Mouse (Mus musculus): ENCODE data around the gene Lrrc36. TPM values are rescaled to one million over a fixed set of nuclear protein-coding genes. Genes with fewer than 3 reads are reported as not detected.

Gene Lrrc36
- polyA plus RNA-seq, 1 experiment from 2014 or later, result not detected

DNA sequence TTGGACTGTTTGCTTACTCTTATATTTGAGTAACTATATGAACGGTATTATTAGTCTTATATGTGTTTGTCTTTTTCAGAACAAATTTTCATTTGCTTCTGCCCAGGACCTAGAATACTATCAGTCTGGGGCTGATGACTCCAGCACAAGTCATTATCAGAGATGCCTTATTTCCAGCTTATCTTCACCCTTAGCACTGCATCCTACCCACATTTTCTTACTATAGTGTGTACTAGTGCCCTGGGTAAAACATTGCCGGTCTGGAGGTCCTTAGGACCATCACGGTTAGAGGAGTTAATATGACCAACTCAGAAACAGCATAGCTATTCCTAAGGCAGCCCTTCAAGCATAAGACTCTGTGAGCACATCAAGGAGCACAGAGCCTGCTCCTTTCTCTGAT, 34.8 kb downstream of the Lrrc36 start:
- H3K4me2 ChIP-seq (ENCODE audit: low read depth, severe bottlenecking), result no peak overlapping the region
- ATAC-seq (ENCODE audit: insufficient number of reproducible peaks, low FRiP score, low TSS enrichment, low read depth) (no peak), DNase-seq (ENCODE audit: low spot score) (no peak)
- no peaks in the 10 kb centered on the region for H3K9me3 ChIP-seq (ENCODE audit: control insufficient read depth, low read length)
- no peaks in the 10 kb centered on the region for H3K4me1 ChIP-seq (ENCODE audit: control insufficient read depth, insufficient read depth, low read length)
- H3K27me3 ChIP-seq (ENCODE audit: control insufficient read depth, insufficient read depth, low read length), result no peaks in the 10 kb centered on the region
- no peaks in the 10 kb centered on the region for H3K36me3 ChIP-seq (ENCODE audit: control insufficient read depth, insufficient read depth, low read length)
- 91% methylated on average over 3 of the region's 3 CpGs for WGBS
- no peak overlapping the region for H3K9ac ChIP-seq (ENCODE audit: low read length)
- no peak overlapping the region for H3K4me3 ChIP-seq (ENCODE audit: low read depth, low read length)
- no peak overlapping the region for H3K27ac ChIP-seq (replicated peaks; ENCODE audit: low read depth, low read length)

- Histone ChIP-seq H3K4me1 (ENCODE audit: control insufficient read depth, insufficient read depth, low read length) (no peaks in the 10 kb centered on the region), H3K4me2 (ENCODE audit: low read depth, severe bottlenecking) (no peak overlapping the region), H3K36me3 (ENCODE audit: control insufficient read depth, insufficient read depth, low read length) (no peaks in the 10 kb centered on the region), H3K4me3 (ENCODE audit: low read depth, low read length) (no peak overlapping the region), H3K9me3 (ENCODE audit: control insufficient read depth, low read length) (no peaks in the 10 kb centered on the region), H3K27ac (replicated peaks; ENCODE audit: low read depth, low read length) (no peak overlapping the region), H3K9ac (ENCODE audit: low read length) (no peak overlapping the region), H3K27me3 (ENCODE audit: control insufficient read depth, insufficient read depth, low read length) (no peaks in the 10 kb centered on the region)
- no peak for ATAC-seq (ENCODE audit: insufficient number of reproducible peaks, low FRiP score, low TSS enrichment, low read depth)
- no peak for DNase-seq (ENCODE audit: low spot score)
- WGBS, result 82% methylated on average over 5 of the region's 5 CpGs
These were observed 35.2 kb downstream of the Lrrc36 start for GRCm38 (mm10) chr8:105448596-105448995.

- WGBS, result 84% methylated on average over 1 of the region's 1 CpGs
- H3K4me2 ChIP-seq (ENCODE audit: low read depth, severe bottlenecking), result no peak overlapping the region
- DNase-seq (ENCODE audit: low spot score), result no peak
These were observed 37.6 kb downstream of the Lrrc36 start for GRCm38 (mm10) chr8:105450977-105451376.

DNA sequence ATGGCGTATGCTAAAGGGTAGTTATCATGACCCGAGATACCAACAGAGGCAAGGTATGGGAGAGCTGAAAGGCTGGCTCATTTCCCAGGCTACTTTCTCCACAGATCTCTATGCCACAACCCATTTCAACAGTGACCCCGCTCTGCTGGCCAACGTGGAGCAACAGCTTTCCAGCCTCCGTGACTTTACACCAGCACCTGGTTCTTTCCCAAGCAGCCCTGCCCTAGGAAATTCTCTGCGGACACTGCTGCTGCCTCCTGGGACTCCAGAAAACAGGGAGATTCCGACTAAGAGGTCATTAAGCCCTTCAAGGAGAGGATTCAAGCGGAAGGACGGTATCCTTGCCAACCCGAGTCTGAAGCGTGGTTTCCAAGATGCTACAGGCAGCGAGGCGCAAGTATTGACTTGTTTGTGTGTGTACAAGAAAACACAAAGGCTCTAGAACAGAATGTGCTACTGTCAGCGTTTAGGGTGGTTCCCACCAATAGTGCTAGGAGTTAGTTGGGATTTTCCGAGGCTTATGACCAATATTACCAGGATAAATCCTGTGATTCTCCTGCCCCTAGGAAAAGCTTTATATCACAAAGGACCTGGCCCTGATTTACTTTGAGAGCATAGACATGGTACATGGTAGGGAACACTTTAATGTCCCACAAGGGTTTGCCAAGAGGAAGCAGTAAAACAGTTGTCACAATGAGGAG, 38.7 kb downstream of the Lrrc36 start:
- Histone ChIP-seq H3K9me3 (ENCODE audit: control insufficient read depth, low read length) (no peaks in the 10 kb centered on the region), H3K4me2 (ENCODE audit: low read depth, severe bottlenecking) (no peak overlapping the region), H3K9ac (ENCODE audit: low read length) (no peak overlapping the region), H3K27me3 (ENCODE audit: control insufficient read depth, insufficient read depth, low read length) (no peaks in the 10 kb centered on the region), H3K36me3 (ENCODE audit: control insufficient read depth, insufficient read depth, low read length) (no peaks in the 10 kb centered on the region), H3K27ac (replicated peaks; ENCODE audit: low read depth, low read length) (no peak overlapping the region), H3K4me3 (ENCODE audit: low read depth, low read length) (no peak overlapping the region), H3K4me1 (ENCODE audit: control insufficient read depth, insufficient read depth, low read length) (no peaks in the 10 kb centered on the region)
- DNase-seq (ENCODE audit: low spot score) (no peak), ATAC-seq (ENCODE audit: insufficient number of reproducible peaks, low FRiP score, low TSS enrichment, low read depth) (no peak)
- WGBS, result 69% methylated on average over 15 of the region's 15 CpGs

More at GRCm38 (mm10) chr8:105450977-105451376, 37.6 kb downstream of the Lrrc36 start:
- H3K27ac ChIP-seq (replicated peaks; ENCODE audit: low read depth, low read length), result no peak overlapping the region
- H3K4me1 ChIP-seq (ENCODE audit: control insufficient read depth, insufficient read depth, low read length), result no peaks in the 10 kb centered on the region
- no peaks in the 10 kb centered on the region for H3K36me3 ChIP-seq (ENCODE audit: control insufficient read depth, insufficient read depth, low read length)
- no peaks in the 10 kb centered on the region for H3K27me3 ChIP-seq (ENCODE audit: control insufficient read depth, insufficient read depth, low read length)
- ATAC-seq (ENCODE audit: insufficient number of reproducible peaks, low FRiP score, low TSS enrichment, low read depth), result no peak
- H3K9ac ChIP-seq (ENCODE audit: low read length), result no peak overlapping the region
- H3K4me3 ChIP-seq (ENCODE audit: low read depth, low read length), result no peak overlapping the region
- no peaks in the 10 kb centered on the region for H3K9me3 ChIP-seq (ENCODE audit: control insufficient read depth, low read length)

- no peak for DNase-seq (ENCODE audit: low spot score)
- Histone ChIP-seq H3K4me3 (ENCODE audit: low read depth, low read length) (no peak overlapping the region), H3K9ac (ENCODE audit: low read length) (no peak overlapping the region), H3K9me3 (ENCODE audit: control insufficient read depth, low read length) (no peaks in the 10 kb centered on the region), H3K4me2 (ENCODE audit: low read depth, severe bottlenecking) (no peak overlapping the region), H3K36me3 (ENCODE audit: control insufficient read depth, insufficient read depth, low read length) (no peaks in the 10 kb centered on the region), H3K27ac (replicated peaks; ENCODE audit: low read depth, low read length) (no peak overlapping the region), H3K4me1 (ENCODE audit: control insufficient read depth, insufficient read depth, low read length) (no peaks in the 10 kb centered on the region), H3K27me3 (ENCODE audit: control insufficient read depth, insufficient read depth, low read length) (no peaks in the 10 kb centered on the region)
- no peak for ATAC-seq (ENCODE audit: insufficient number of reproducible peaks, low FRiP score, low TSS enrichment, low read depth)
- WGBS, result 75% methylated on average over 5 of the region's 5 CpGs
These were observed 39.9 kb downstream of the Lrrc36 start for GRCm38 (mm10) chr8:105453296-105453695.

GRCm38 (mm10) chr8:105454088-105454487, 40.7 kb downstream of the Lrrc36 start:
- Histone ChIP-seq H3K9ac (ENCODE audit: low read length) (no peak overlapping the region), H3K27ac (replicated peaks; ENCODE audit: low read depth, low read length) (no peak overlapping the region), H3K36me3 (ENCODE audit: control insufficient read depth, insufficient read depth, low read length) (no peaks in the 10 kb centered on the region), H3K27me3 (ENCODE audit: control insufficient read depth, insufficient read depth, low read length) (no peaks in the 10 kb centered on the region), H3K4me2 (ENCODE audit: low read depth, severe bottlenecking) (no peak overlapping the region), H3K9me3 (ENCODE audit: control insufficient read depth, low read length) (no peaks in the 10 kb centered on the region), H3K4me3 (ENCODE audit: low read depth, low read length) (no peak overlapping the region), H3K4me1 (ENCODE audit: control insufficient read depth, insufficient read depth, low read length) (no peaks in the 10 kb centered on the region)
- ATAC-seq (ENCODE audit: insufficient number of reproducible peaks, low FRiP score, low TSS enrichment, low read depth) (no peak), DNase-seq (ENCODE audit: low spot score) (no peak)
- 62% methylated on average over 5 of the region's 5 CpGs for WGBS

GRCm38 (mm10) chr8:105455218-105455617, 41.8 kb downstream of the Lrrc36 start:
- WGBS, result 64% methylated on average over 10 of the region's 10 CpGs
- no peak for ATAC-seq (ENCODE audit: insufficient number of reproducible peaks, low FRiP score, low TSS enrichment, low read depth)

DNA sequence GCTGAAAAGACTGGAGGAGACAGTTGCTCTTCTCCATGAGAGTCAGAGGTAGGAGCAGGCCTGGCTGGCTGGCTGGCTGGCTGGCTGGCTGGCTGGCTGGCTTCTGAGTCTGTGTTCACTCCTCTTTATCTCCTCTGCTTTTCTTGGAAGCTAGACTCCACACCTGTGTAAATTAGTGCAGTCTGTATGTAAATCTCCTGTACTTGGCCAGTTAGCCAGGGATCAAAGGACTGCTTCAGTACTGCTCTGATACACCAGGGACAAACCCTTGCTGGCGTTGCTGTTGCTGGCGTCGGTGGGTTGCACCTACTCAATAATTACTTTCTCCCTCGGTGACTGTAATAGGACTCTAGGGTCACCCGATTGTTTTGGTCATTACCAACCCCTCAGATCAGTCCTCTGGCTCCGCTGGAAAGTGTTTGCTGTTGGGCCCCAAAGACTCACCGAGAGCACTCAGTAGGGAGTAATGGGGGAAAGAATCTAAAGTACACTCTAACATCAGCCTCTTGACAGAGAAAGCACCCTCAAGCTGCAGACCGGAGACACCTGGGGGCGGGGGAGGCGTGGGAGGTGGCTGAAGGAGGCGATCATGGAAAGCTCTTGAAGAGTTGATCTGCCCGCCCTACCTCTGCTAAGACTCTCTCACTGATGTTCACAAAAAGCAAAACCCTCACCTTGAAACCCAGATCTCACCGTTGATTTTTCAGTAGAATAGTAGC, 47.9 kb downstream of the Lrrc36 start:
- 44% methylated on average over 13 of the region's 13 CpGs for WGBS
- no peak for DNase-seq (ENCODE audit: low spot score)
- Histone ChIP-seq H3K27ac (replicated peaks; ENCODE audit: low read depth, low read length) (no peak overlapping the region), H3K9me3 (ENCODE audit: control insufficient read depth, low read length) (no peaks in the 10 kb centered on the region), H3K4me2 (ENCODE audit: low read depth, severe bottlenecking) (no peak overlapping the region), H3K4me1 (ENCODE audit: control insufficient read depth, insufficient read depth, low read length) (no peaks in the 10 kb centered on the region), H3K27me3 (ENCODE audit: control insufficient read depth, insufficient read depth, low read length) (no peaks in the 10 kb centered on the region), H3K4me3 (ENCODE audit: low read depth, low read length) (no peak overlapping the region), H3K36me3 (ENCODE audit: control insufficient read depth, insufficient read depth, low read length) (no peaks in the 10 kb centered on the region), H3K9ac (ENCODE audit: low read length) (no peak overlapping the region)
- ATAC-seq (ENCODE audit: insufficient number of reproducible peaks, low FRiP score, low TSS enrichment, low read depth), result no peak

More at GRCm38 (mm10) chr8:105455218-105455617, 41.8 kb downstream of the Lrrc36 start:
- no peak for DNase-seq (ENCODE audit: low spot score)
- no peaks in the 10 kb centered on the region for H3K4me1 ChIP-seq (ENCODE audit: control insufficient read depth, insufficient read depth, low read length)
- H3K9me3 ChIP-seq (ENCODE audit: control insufficient read depth, low read length), result no peaks in the 10 kb centered on the region
- no peak overlapping the region for H3K27ac ChIP-seq (replicated peaks; ENCODE audit: low read depth, low read length)
- no peak overlapping the region for H3K9ac ChIP-seq (ENCODE audit: low read length)
- H3K4me3 ChIP-seq (ENCODE audit: low read depth, low read length), result no peak overlapping the region
- no peak overlapping the region for H3K4me2 ChIP-seq (ENCODE audit: low read depth, severe bottlenecking)
- H3K36me3 ChIP-seq (ENCODE audit: control insufficient read depth, insufficient read depth, low read length), result no peaks in the 10 kb centered on the region
- no peaks in the 10 kb centered on the region for H3K27me3 ChIP-seq (ENCODE audit: control insufficient read depth, insufficient read depth, low read length)

All from limb, embryonic 11.5 days (tissue).